Mouse (Mus musculus) intestine, postnatal 0 days (tissue): ENCODE measurements around the gene Crebl2. TPM values are rescaled to one million over a fixed set of nuclear protein-coding genes. Genes with fewer than 3 reads are reported as not detected.

Source experiments
- ATAC-seq: fragments of 200-750 bp; cut with Nextera tagmentation; 2 replicates; pipeline ENCODE4 v1.8.0; 2017; ENCODE audit warnings: mild to moderate bottlenecking, moderate TSS enrichment, moderate library complexity
- H3K27ac ChIP-seq: fragments of 300-500 bp; sonication (generic); 2 replicates; pipeline ENCODE4 v1.5.1; 2014; ENCODE audit warnings: mild to moderate bottlenecking, low read depth, low read length, moderate library complexity
- H3K27me3 ChIP-seq: fragments of 300-500 bp; sonication (generic); replicated peaks from 2 replicates; pipeline ENCODE4 v1.6.1; 2014; ENCODE audit warnings: low read length, mixed read lengths; ENCODE audit not compliant: control insufficient read depth, insufficient read depth
- H3K36me3 ChIP-seq: fragments of 300-500 bp; sonication (generic); 2 replicates; pipeline ENCODE4 v1.6.1; 2014; ENCODE audit warnings: mild to moderate bottlenecking, moderate library complexity; ENCODE audit not compliant: control insufficient read depth, insufficient read depth
- H3K4me1 ChIP-seq: fragments of 300-500 bp; sonication (generic); replicated peaks from 2 replicates; pipeline ENCODE4 v1.6.1; 2014; ENCODE audit warnings: antibody characterized with exemption, low read length, mixed read lengths; ENCODE audit not compliant: control insufficient read depth, insufficient read depth
- H3K4me2 ChIP-seq: fragments of 300-500 bp; sonication (generic); replicated peaks from 2 replicates; pipeline ENCODE4 v1.6.1; 2014; ENCODE audit warnings: low read depth, mild to moderate bottlenecking, moderate library complexity
- H3K4me3 ChIP-seq: fragments of 300-500 bp; sonication (generic); 2 replicates; pipeline ENCODE4 v1.5.1; 2014; ENCODE audit warnings: low read depth, low read length
- H3K9ac ChIP-seq: fragments of 300-500 bp; sonication (generic); 2 replicates; pipeline ENCODE4 v1.6.1; 2014; ENCODE audit warnings: mild to moderate bottlenecking, low read depth, low read length
- H3K9me3 ChIP-seq: fragments of 300-500 bp; sonication (generic); 2 replicates; pipeline ENCODE4 v1.6.1; 2016; ENCODE audit warnings: mixed run types; ENCODE audit not compliant: control insufficient read depth
- CTCF ChIP-seq: sonication (generic); IDR thresholded peaks from 2 replicates; pipeline ENCODE4 v1.5.1; 2016; ENCODE audit warnings: low read depth, mild to moderate bottlenecking, control low read depth, antibody characterized with exemption, moderate library complexity
- WGBS: fragments of 180-500 bp; shearing (Covaris S2); extraction: QIAGEN DNeasy Blood & Tissue Kit; methylation state at CpG from one replicate; pipeline ENCODE4 v1.1.7; 2014; 5-methylcytosine and 5-hydroxymethylcytosine counted together
- polyA plus RNA-seq: library from polyadenylated mRNA; unstranded; fragments of >200 nt; fragmentation: Nextera tagmentation; extraction: Ambion mirVana; gene quantifications from 2 replicates; pipeline ENCODE4 v1.2.1, GENCODE M21; 2015

Gene Crebl2
- polyA plus RNA-seq, 1 experiment from 2014 or later = 4.9 TPM

GRCm38 (mm10) chr6:134792141-134793045 is 37.6 kb upstream of the Crebl2 start, which contains the start of gene Dusp16:
Gene Dusp16, minus strand, starts transcription at chr6:134792625.
- ATAC-seq = peak; percentile 88
- H3K4me1 ChIP-seq = no peaks in the 10 kb centered on the region
- H3K9me3 ChIP-seq = no peaks in the 10 kb centered on the region
- peak within 1 kb of the TSS; percentile 84 for H3K4me3 ChIP-seq
- peak within 1 kb of the TSS; percentile 99 for H3K27ac ChIP-seq
- H3K36me3 ChIP-seq = no peaks in the 10 kb centered on the region
- peak within 1 kb of the TSS; percentile 99 for H3K9ac ChIP-seq
- under 1% methylated on average over 72 of the region's 108 CpGs for WGBS
- TF ChIP-seq CTCF = no peak
- no peaks in the 10 kb centered on the region for H3K27me3 ChIP-seq
- peak within 1 kb of the TSS; percentile 73 for H3K4me2 ChIP-seq

GRCm38 (mm10) chr6:134793046-134793806 is 36.7 kb upstream of the Crebl2 start:
- Histone ChIP-seq H3K9me3 (no peaks in the 10 kb centered on the region), H3K4me3 (peak overlapping the region; percentile 84), H3K27me3 (no peaks in the 10 kb centered on the region), H3K36me3 (no peaks in the 10 kb centered on the region), H3K4me2 (peak overlapping the region; percentile 73), H3K27ac (peak overlapping the region; percentile 99; the same call in 1 of the 2 replicates), H3K4me1 (no peaks in the 10 kb centered on the region), H3K9ac (peak overlapping the region; percentile 99)
- 59% methylated on average over 21 of the region's 21 CpGs for WGBS
- TF ChIP-seq CTCF = no peak
- ATAC-seq = no peak

GRCm38 (mm10) chr6:134793911-134794520 is 35.9 kb upstream of the Crebl2 start:
- Histone ChIP-seq H3K9ac (no peak overlapping the region), H3K9me3 (no peaks in the 10 kb centered on the region), H3K27ac (no peak overlapping the region), H3K36me3 (no peaks in the 10 kb centered on the region), H3K4me2 (peak overlapping the region; percentile 73), H3K4me1 (no peaks in the 10 kb centered on the region), H3K27me3 (no peaks in the 10 kb centered on the region), H3K4me3 (no peak overlapping the region)
- WGBS = 17% methylated on average over 21 of the region's 21 CpGs
- TF ChIP-seq CTCF = peak; percentile 92
- peak; percentile 7; the same call in 1 of the 2 replicates for ATAC-seq

- TF ChIP-seq CTCF = no peak
- 84% methylated on average over 10 of the region's 10 CpGs for WGBS
These were observed 33.7 kb upstream of the Crebl2 start for GRCm38 (mm10) chr6:134796297-134796696.

GRCm38 (mm10) chr6:134801483-134801882 is 28.5 kb upstream of the Crebl2 start:
- Histone ChIP-seq H3K4me3 (no peak overlapping the region), H3K27me3 (no peaks in the 10 kb centered on the region), H3K27ac (no peak overlapping the region), H3K4me2 (no peak overlapping the region), H3K4me1 (0 out of 2 replicates have a peak, but pooled peaks cover 3% of the 10 kb centered on the region), H3K9ac (no peak overlapping the region), H3K36me3 (no peaks in the 10 kb centered on the region), H3K9me3 (no peaks in the 10 kb centered on the region)
- TF ChIP-seq CTCF = no peak
- WGBS = 70% methylated on average over 1 of the region's 1 CpGs
- ATAC-seq = no peak

More at GRCm38 (mm10) chr6:134796297-134796696, 33.7 kb upstream of the Crebl2 start:
- Histone ChIP-seq H3K4me3 (no peak overlapping the region), H3K4me1 (0 out of 2 replicates have a peak, but pooled peaks cover 3% of the 10 kb centered on the region), H3K9me3 (no peaks in the 10 kb centered on the region), H3K4me2 (no peak overlapping the region), H3K9ac (no peak overlapping the region), H3K27ac (no peak overlapping the region), H3K27me3 (no peaks in the 10 kb centered on the region), H3K36me3 (no peaks in the 10 kb centered on the region)
- ATAC-seq = no peak
